ENCODE assay signal across 24 mouse cellular contexts in genomic region chrX:75643402-75643801, GRCm38 (mm10).
DNase-seq lines count a peak whose midpoint lies in the region; ATAC-seq and TF ChIP-seq lines count a peak whose summit lies in the region.
"Had no signal": no experiment of that assay in that cellular context is flagged by ENCODE, and none has a peak within 500 bp of the region (broad histone marks: within the 10 kb centered on the region; RNA-seq: fewer than 3 reads in every experiment).

No protein-coding gene starts in this region.

- ATAC-seq in hindbrain, embryonic 11.5 days (ENCODE audit: low FRiP score), result no peak
- ATAC-seq in intestine, embryonic 15.5 days, result no peak
- ATAC-seq: activated CD4-positive, CD25-positive, alpha-beta regulatory T cell, adult 4 months; CD4-positive, CD25-positive, alpha-beta regulatory T cell, adult 4 months; forebrain, embryonic 13.5 days; forebrain, embryonic 16.5 days; hindbrain, embryonic 16.5 days; intestine, embryonic 16.5 days had no signal

- no peak overlapping the region for H3K27ac ChIP-seq in gastrocnemius, adult 2 months
- H3K27ac ChIP-seq in hindbrain, embryonic 11.5 days (ENCODE audit: low read depth, low read length), result no peak overlapping the region
- no peak overlapping the region for H3K27ac ChIP-seq in hindbrain, embryonic 10.5 days
- H3K27ac ChIP-seq in intestine, embryonic 15.5 days, result no peak overlapping the region
- H3K27ac ChIP-seq: forebrain, embryonic 10.5 days; forebrain, embryonic 13.5 days; heart, embryonic 13.5 days; hindbrain, embryonic 13.5 days had no signal

- WGBS in hindbrain, embryonic 11.5 days, result 94% methylated on average over 7 of the region's 7 CpGs
- 89% methylated on average over 7 of the region's 7 CpGs for WGBS in hindbrain, embryonic 10.5 days
- WGBS in intestine, embryonic 15.5 days, result 86% methylated on average over 7 of the region's 7 CpGs

- no peak overlapping the region for H3K4me3 ChIP-seq in gastrocnemius, adult 2 months
- H3K4me3 ChIP-seq in hindbrain, embryonic 11.5 days (ENCODE audit: low read depth, low read length), result no peak overlapping the region
- H3K4me3 ChIP-seq in hindbrain, embryonic 10.5 days, result no peak overlapping the region
- no peak overlapping the region for H3K4me3 ChIP-seq in intestine, embryonic 15.5 days (replicated peaks)
- H3K4me3 ChIP-seq: forebrain, embryonic 10.5 days; forebrain, embryonic 13.5 days; heart, embryonic 13.5 days; hindbrain, embryonic 13.5 days had no signal

- DNase-seq in gastrocnemius, postnatal 10 days, result peak; percentile 49
- no peak for DNase-seq in gastrocnemius, adult 2 months
- DNase-seq in hindbrain, embryonic 11.5 days (ENCODE audit: low spot score), result peak; percentile 7
- DNase-seq in hindbrain, embryonic 10.5 days (ENCODE audit: low spot score), result no peak
- DNase-seq in kidney, postnatal 4 days, result peak; percentile 1 to 22
- no peak for DNase-seq in kidney, adult 11 months
- DNase-seq: adrenal gland, postnatal 14 days; cerebellum, adult 11 months; cerebellum, adult 2 months; gastrocnemius, postnatal 36 days; heart, adult 11 months; heart, postnatal 14 days; heart, postnatal 4 days; kidney, adult 8-10 months had no signal

- TF ChIP-seq CTCF in gastrocnemius, adult 2 months (IDR thresholded peaks at IDR 0.05), result no peak

- intact Hi-C loops in gastrocnemius, adult 2 months (cut with DNase I), result no loop called here

- H3K4me2 ChIP-seq in hindbrain, embryonic 11.5 days (replicated peaks; ENCODE audit: low read depth, low read length), result no peak overlapping the region
- no peak overlapping the region for H3K4me2 ChIP-seq in intestine, embryonic 15.5 days (replicated peaks)
- H3K4me2 ChIP-seq: forebrain, embryonic 13.5 days; heart, embryonic 13.5 days; hindbrain, embryonic 13.5 days had no signal

- H3K36me3 ChIP-seq in hindbrain, embryonic 11.5 days (ENCODE audit: control insufficient read depth, insufficient read depth, low read length), result no peaks in the 10 kb centered on the region
- H3K36me3 ChIP-seq in hindbrain, embryonic 10.5 days, result no peaks in the 10 kb centered on the region
- no peaks in the 10 kb centered on the region for H3K36me3 ChIP-seq in intestine, embryonic 15.5 days
- H3K36me3 ChIP-seq: forebrain, embryonic 10.5 days; heart, embryonic 13.5 days; hindbrain, embryonic 13.5 days had no signal

- H3K4me1 ChIP-seq in hindbrain, embryonic 11.5 days (replicated peaks; ENCODE audit: control insufficient read depth, insufficient read depth, low read length), result no peaks in the 10 kb centered on the region
- no peaks in the 10 kb centered on the region for H3K4me1 ChIP-seq in hindbrain, embryonic 10.5 days (replicated peaks)
- no peaks in the 10 kb centered on the region for H3K4me1 ChIP-seq in intestine, embryonic 15.5 days (replicated peaks)
- H3K4me1 ChIP-seq: forebrain, embryonic 10.5 days; forebrain, embryonic 13.5 days; heart, embryonic 13.5 days; hindbrain, embryonic 13.5 days had no signal

- no peak overlapping the region for H3K9ac ChIP-seq in hindbrain, embryonic 11.5 days (ENCODE audit: low read depth, low read length)
- no peak overlapping the region for H3K9ac ChIP-seq in intestine, embryonic 15.5 days
- H3K9ac ChIP-seq: forebrain, embryonic 13.5 days; heart, embryonic 13.5 days; hindbrain, embryonic 13.5 days had no signal

- H3K27me3 ChIP-seq in hindbrain, embryonic 11.5 days (ENCODE audit: control insufficient read depth, insufficient read depth, low read length), result no peaks in the 10 kb centered on the region
- H3K27me3 ChIP-seq in hindbrain, embryonic 10.5 days (ENCODE audit: insufficient read depth, poor library complexity, severe bottlenecking), result no peaks in the 10 kb centered on the region
- no peaks in the 10 kb centered on the region for H3K27me3 ChIP-seq in intestine, embryonic 15.5 days (replicated peaks)
- H3K27me3 ChIP-seq: forebrain, embryonic 13.5 days; heart, embryonic 13.5 days; hindbrain, embryonic 13.5 days had no signal

- no peaks in the 10 kb centered on the region for H3K9me3 ChIP-seq in hindbrain, embryonic 11.5 days (ENCODE audit: control insufficient read depth, low read length)
- no peaks in the 10 kb centered on the region for H3K9me3 ChIP-seq in hindbrain, embryonic 10.5 days
- H3K9me3 ChIP-seq in intestine, embryonic 15.5 days, result no peaks in the 10 kb centered on the region
- H3K9me3 ChIP-seq: forebrain, embryonic 10.5 days; forebrain, embryonic 13.5 days; heart, embryonic 13.5 days; hindbrain, embryonic 13.5 days had no signal

Comparison
In these comparisons a context has a peak if more than half of its experiments do, and no peak if none do; other contexts are left out.
1. DNase-seq: peak in gastrocnemius, postnatal 10 days (single experiment), hindbrain, embryonic 11.5 days (single experiment) and kidney, postnatal 4 days (2 of 2); none in gastrocnemius, adult 2 months (single experiment), hindbrain, embryonic 10.5 days (single experiment) and kidney, adult 11 months (single experiment).